15 mouse cellular contexts compared by ENCODE assay signal in genomic region chr4:14076344-14076743, GRCm38 (mm10).
"Had no signal": no experiment of that assay in that cellular context is flagged by ENCODE, and none has a peak within 500 bp of the region (broad histone marks: within the 10 kb centered on the region; RNA-seq: fewer than 3 reads in every experiment).

No protein-coding gene starts in this region.

- ATAC-seq: hindbrain, postnatal 0 days; intestine, embryonic 16.5 days had no signal

- DNase-seq: gastrocnemius, postnatal 14 days; gastrocnemius, postnatal 36 days; heart, adult 11 months; heart, adult 2 months; heart, postnatal 14 days; heart, postnatal 36 days; kidney, adult 11 months; kidney, adult 2 months; kidney, adult 9 months; kidney, postnatal 14 days; kidney, postnatal 36 days; liver; liver, embryonic 13.5 days had no signal
